Mouse (Mus musculus) intestine, embryonic 14.5 days (tissue): ENCODE results near the gene Tyrp1. TPM values are rescaled to one million over a fixed set of nuclear protein-coding genes. Genes with fewer than 3 reads are reported as not detected.

Experiments used
- ATAC-seq: fragments of 200-750 bp; cut with Nextera tagmentation; replicated peaks from 2 replicates; pipeline ENCODE4 v1.8.0; 2017; ENCODE audit warnings: low read depth, moderate number of reproducible peaks, moderate TSS enrichment, moderate library complexity; ENCODE audit not compliant: low FRiP score, low TSS enrichment
- DNase-seq: peaks from one replicate; pipeline ENCODE4 v3.0.0-alpha.2; 2018; ENCODE audit warnings: low spot score
- H3K27ac ChIP-seq: fragments of 300-500 bp; sonication (generic); 2 replicates; pipeline ENCODE4 v1.5.1; 2014; ENCODE audit warnings: low read depth, mild to moderate bottlenecking, control low read depth
- H3K27me3 ChIP-seq: fragments of 300-500 bp; sonication (generic); replicated peaks from 2 replicates; pipeline ENCODE4 v1.6.1; 2014; ENCODE audit warnings: low read length, control low read depth; ENCODE audit not compliant: control insufficient read depth, insufficient read depth
- H3K36me3 ChIP-seq: fragments of 300-500 bp; sonication (generic); 2 replicates; pipeline ENCODE4 v1.6.1; 2014; ENCODE audit warnings: low read length, control low read depth; ENCODE audit not compliant: control insufficient read depth, insufficient read depth
- H3K4me1 ChIP-seq: fragments of 300-500 bp; sonication (generic); replicated peaks from 2 replicates; pipeline ENCODE4 v1.6.1; 2014; ENCODE audit warnings: low read length, control low read depth, mixed read lengths; ENCODE audit not compliant: control insufficient read depth, insufficient read depth
- H3K4me2 ChIP-seq: fragments of 300-500 bp; sonication (generic); 2 replicates; pipeline ENCODE4 v1.6.1; 2014; ENCODE audit warnings: low read length
- H3K4me3 ChIP-seq: fragments of 300-500 bp; sonication (generic); 2 replicates; pipeline ENCODE4 v1.5.1; 2014; ENCODE audit warnings: low read depth, low read length, control low read depth, mixed read lengths
- H3K9ac ChIP-seq: fragments of 300-500 bp; sonication (generic); 2 replicates; pipeline ENCODE4 v1.6.1; 2014; ENCODE audit warnings: mild to moderate bottlenecking, low read length
- H3K9me3 ChIP-seq: fragments of 300-500 bp; sonication (generic); 2 replicates; pipeline ENCODE4 v1.6.1; 2016; ENCODE audit warnings: low read length, control low read depth; ENCODE audit not compliant: control insufficient read depth
- WGBS: fragments of 180-500 bp; shearing (Covaris S2); extraction: QIAGEN DNeasy Blood & Tissue Kit; methylation state at CpG from one replicate; pipeline ENCODE4 v1.1.7; 2014; 5-methylcytosine and 5-hydroxymethylcytosine counted together
- polyA plus RNA-seq: library from polyadenylated mRNA; unstranded; fragments of >200 nt; fragmentation: Nextera tagmentation; extraction: Ambion mirVana; gene quantifications from 2 replicates; pipeline ENCODE4 v1.2.1, GENCODE M21; 2014

The Tyrp1 gene
- polyA plus RNA-seq = not detected in 2 replicates

GRCm38 (mm10) chr4:80834050-80834449, at the start of gene Tyrp1:
TSS of gene Tyrp1 (plus strand) at chr4:80834123.
- Histone ChIP-seq H3K4me3 (no peak within 1 kb of the TSS), H3K4me2 (no peak within 1 kb of the TSS), H3K27ac (no peak within 1 kb of the TSS), H3K9ac (no peak within 1 kb of the TSS), H3K36me3 (no peaks in the 10 kb centered on the region), H3K9me3 (no peaks in the 10 kb centered on the region), H3K4me1 (no peaks in the 10 kb centered on the region), H3K27me3 (no peaks in the 10 kb centered on the region)
- WGBS = 57% methylated on average over 3 of the region's 3 CpGs
- no peak for ATAC-seq
- no peak for DNase-seq

- Histone ChIP-seq H3K4me3 (no peak overlapping the region), H3K9ac (no peak overlapping the region), H3K9me3 (no peaks in the 10 kb centered on the region), H3K4me1 (no peaks in the 10 kb centered on the region), H3K36me3 (no peaks in the 10 kb centered on the region), H3K4me2 (no peak overlapping the region), H3K27me3 (no peaks in the 10 kb centered on the region), H3K27ac (no peak overlapping the region)
- 98% methylated on average over 1 of the region's 1 CpGs for WGBS
- ATAC-seq = no peak
- DNase-seq = no peak
Observed at GRCm38 (mm10) chr4:80788339-80788738, 45.6 kb upstream of the Tyrp1 start.

GRCm38 (mm10) chr4:80819511-80819910, 14.4 kb upstream of the Tyrp1 start:
- no peak overlapping the region for H3K9ac ChIP-seq
- ATAC-seq (no peak), DNase-seq (no peak)
- H3K4me2 ChIP-seq = no peak overlapping the region
- no peaks in the 10 kb centered on the region for H3K9me3 ChIP-seq
- H3K4me3 ChIP-seq = no peak overlapping the region
- no peaks in the 10 kb centered on the region for H3K36me3 ChIP-seq
- no peaks in the 10 kb centered on the region for H3K4me1 ChIP-seq
- H3K27me3 ChIP-seq = no peaks in the 10 kb centered on the region
- H3K27ac ChIP-seq = no peak overlapping the region

GRCm38 (mm10) chr4:80821945-80822344, 12.0 kb upstream of the Tyrp1 start:
- Histone ChIP-seq H3K27ac (no peak overlapping the region), H3K9ac (no peak overlapping the region), H3K4me2 (no peak overlapping the region), H3K36me3 (no peaks in the 10 kb centered on the region), H3K4me3 (no peak overlapping the region), H3K4me1 (no peaks in the 10 kb centered on the region), H3K27me3 (no peaks in the 10 kb centered on the region), H3K9me3 (no peaks in the 10 kb centered on the region)
- ATAC-seq (no peak), DNase-seq (no peak)
- 84% methylated on average over 3 of the region's 3 CpGs for WGBS

DNA sequence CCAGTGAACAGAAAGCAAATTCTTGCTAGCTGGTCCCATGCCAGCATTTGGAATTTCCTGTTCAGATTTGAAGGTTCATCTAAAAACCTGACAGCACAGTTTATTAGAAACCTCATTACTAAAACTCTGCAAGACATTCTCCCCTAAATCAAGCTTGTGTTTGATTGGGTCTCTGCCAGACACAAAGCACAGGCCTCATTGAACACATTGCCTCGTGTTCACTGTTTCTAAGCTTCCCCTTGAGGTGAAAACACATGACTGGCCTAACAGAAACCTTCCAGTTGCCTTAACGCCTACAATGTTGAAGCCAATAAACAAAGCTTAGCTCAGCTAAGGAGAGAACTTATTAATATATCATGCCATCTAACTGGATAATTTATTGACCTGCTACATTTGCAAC, 5.7 kb upstream of the Tyrp1 start:
- WGBS = 34% methylated on average over 2 of the region's 2 CpGs
- no peaks in the 10 kb centered on the region for H3K4me1 ChIP-seq
- DNase-seq = no peak
- no peaks in the 10 kb centered on the region for H3K36me3 ChIP-seq
- H3K4me2 ChIP-seq = no peak overlapping the region
- ATAC-seq = no peak
- H3K9ac ChIP-seq = no peak overlapping the region
- H3K9me3 ChIP-seq = no peaks in the 10 kb centered on the region
- H3K4me3 ChIP-seq = no peak overlapping the region
- H3K27ac ChIP-seq = no peak overlapping the region
- no peaks in the 10 kb centered on the region for H3K27me3 ChIP-seq

GRCm38 (mm10) chr4:80839317-80839716, 5.4 kb downstream of the Tyrp1 start:
- Histone ChIP-seq H3K36me3 (no peaks in the 10 kb centered on the region), H3K27me3 (no peaks in the 10 kb centered on the region), H3K4me1 (no peaks in the 10 kb centered on the region), H3K9me3 (no peaks in the 10 kb centered on the region), H3K4me3 (no peak overlapping the region), H3K9ac (no peak overlapping the region), H3K27ac (no peak overlapping the region), H3K4me2 (no peak overlapping the region)
- 68% methylated on average over 4 of the region's 4 CpGs for WGBS
- no peak for ATAC-seq
- no peak for DNase-seq

DNA sequence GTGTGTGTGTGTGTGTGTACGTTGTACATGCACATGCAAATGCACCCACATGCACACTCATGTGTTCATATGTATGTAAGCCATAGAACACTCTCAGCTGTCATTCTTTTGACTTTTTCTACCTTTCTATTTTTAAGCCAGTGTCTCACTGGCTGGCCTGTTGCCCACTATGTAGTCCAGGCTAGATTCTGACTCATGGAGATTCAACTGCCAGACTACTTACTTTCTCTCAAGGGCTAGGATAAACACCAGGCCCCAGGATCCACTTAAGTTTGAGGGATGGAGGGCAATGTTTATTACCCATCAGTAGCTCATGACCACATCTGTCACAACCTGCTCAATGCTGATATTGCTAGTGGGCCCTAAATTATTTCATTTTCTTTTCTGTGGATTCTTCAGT, 8.1 kb downstream of the Tyrp1 start:
- no peak overlapping the region for H3K4me2 ChIP-seq

DNA sequence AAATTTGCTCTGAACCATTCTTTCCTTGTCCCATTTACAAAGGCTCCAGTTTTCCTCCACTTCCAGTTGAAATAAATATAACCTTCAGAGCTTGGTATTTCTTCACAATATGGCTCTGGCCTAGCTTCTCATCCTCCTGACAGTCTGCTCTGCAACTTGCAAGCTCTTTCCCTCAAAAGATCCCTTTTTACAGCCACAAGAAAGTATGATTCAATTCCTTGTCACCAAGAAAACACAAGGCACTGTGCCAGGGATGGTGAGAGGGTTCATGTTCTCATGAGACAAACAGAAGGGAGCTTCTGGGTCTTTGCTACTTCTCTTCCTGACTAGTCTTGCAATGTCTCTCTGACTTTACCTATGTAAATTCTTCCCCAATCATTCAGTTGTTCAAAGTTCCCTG, 9.8 kb downstream of the Tyrp1 start:
- ATAC-seq = no peak

More for the DNA sequence above, 8.1 kb downstream of the Tyrp1 start:
- no peak overlapping the region for H3K9ac ChIP-seq
- H3K4me1 ChIP-seq = no peaks in the 10 kb centered on the region
- H3K9me3 ChIP-seq = no peaks in the 10 kb centered on the region
- WGBS = 92% methylated on average over 1 of the region's 1 CpGs
- no peak overlapping the region for H3K27ac ChIP-seq
- H3K27me3 ChIP-seq = no peaks in the 10 kb centered on the region
- DNase-seq (no peak), ATAC-seq (no peak)
- no peak overlapping the region for H3K4me3 ChIP-seq
- no peaks in the 10 kb centered on the region for H3K36me3 ChIP-seq

DNA sequence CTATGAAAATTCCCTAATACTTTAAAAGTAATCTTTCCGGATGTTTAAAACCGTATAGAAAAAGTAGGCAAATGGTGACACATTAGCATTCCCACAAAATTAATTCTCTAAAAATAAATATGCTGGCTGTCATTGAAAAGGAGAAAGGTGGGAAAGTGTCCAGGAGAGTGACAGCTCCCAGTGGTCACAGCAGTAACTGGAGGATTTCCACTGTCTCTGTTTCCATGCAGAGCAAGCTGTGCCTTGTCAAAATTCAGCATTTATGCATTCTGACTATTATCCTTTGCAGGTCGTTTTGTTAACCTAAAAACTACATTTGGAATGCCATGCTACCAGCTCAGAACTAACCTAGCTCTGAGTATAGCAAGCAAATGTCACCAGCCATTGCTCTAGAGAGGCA, 12.1 kb downstream of the Tyrp1 start:
- no peaks in the 10 kb centered on the region for H3K27me3 ChIP-seq
- H3K27ac ChIP-seq = no peak overlapping the region
- H3K4me1 ChIP-seq = no peaks in the 10 kb centered on the region
- no peak overlapping the region for H3K9ac ChIP-seq
- H3K9me3 ChIP-seq = no peaks in the 10 kb centered on the region
- no peaks in the 10 kb centered on the region for H3K36me3 ChIP-seq
- WGBS = 66% methylated on average over 3 of the region's 3 CpGs
- no peak for ATAC-seq
- no peak for DNase-seq
- no peak overlapping the region for H3K4me2 ChIP-seq
- no peak overlapping the region for H3K4me3 ChIP-seq

More for the DNA sequence above, 9.8 kb downstream of the Tyrp1 start:
- no peaks in the 10 kb centered on the region for H3K36me3 ChIP-seq
- H3K27ac ChIP-seq = no peak overlapping the region
- H3K4me1 ChIP-seq = no peaks in the 10 kb centered on the region
- DNase-seq = no peak
- no peak overlapping the region for H3K4me3 ChIP-seq
- H3K9ac ChIP-seq = no peak overlapping the region
- no peak overlapping the region for H3K4me2 ChIP-seq
- no peaks in the 10 kb centered on the region for H3K9me3 ChIP-seq
- H3K27me3 ChIP-seq = no peaks in the 10 kb centered on the region
